Mouse (Mus musculus) layer of hippocampus, postnatal 25 days (tissue): ENCODE results near the gene Creb5. TPM values are rescaled to one million over a fixed set of nuclear protein-coding genes. Genes with fewer than 3 reads are reported as not detected.

Source experiments
- DNase-seq, 2 experiments: peaks; one replicate each; pipeline ENCODE4 v3.0.0; 2022; ENCODE audit warnings: mixed read lengths in 2 of 2, low spot score in 1 of 2; ENCODE audit errors: extremely low spot score in 1 of 2
- total RNA-seq, 2 experiments: library from RNA; stranded (reverse); gene quantifications; 2 replicates each; pipeline ENCODE4 v1.2.3; 2021

Gene Creb5
- total RNA-seq, 2 experiments from 2014 or later: 4.4 to 6.6 TPM

GRCm38 (mm10) chr6:53624455-53625276 lies 337.6 kb downstream of the Creb5 start:
- no peak for DNase-seq

GRCm38 (mm10) chr6:53626044-53626443 lies 339.0 kb downstream of the Creb5 start:
- no peak for DNase-seq

GRCm38 (mm10) chr6:53628714-53629113 lies 341.6 kb downstream of the Creb5 start:
- no peak for DNase-seq

DNA sequence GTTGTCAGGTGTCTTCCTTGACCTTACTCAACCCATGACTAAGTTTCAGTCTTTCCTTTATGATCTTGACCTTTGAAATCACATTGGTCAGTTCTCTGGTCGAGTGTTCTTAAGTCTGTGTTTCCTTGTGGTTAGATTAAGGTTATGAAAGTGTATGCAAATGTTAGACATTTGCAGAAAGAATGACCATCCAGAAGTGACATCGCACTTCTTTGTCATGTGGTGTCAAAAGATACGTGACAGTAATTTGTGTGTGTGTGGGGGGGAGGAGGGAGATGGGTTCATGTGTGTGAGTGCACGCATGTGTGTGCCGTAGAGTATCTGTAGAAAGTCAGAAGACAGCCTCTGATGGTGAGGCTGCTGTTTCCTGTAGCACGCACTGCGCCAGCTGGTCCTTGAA lies 348.4 kb downstream of the Creb5 start:
- no peak for DNase-seq

DNA sequence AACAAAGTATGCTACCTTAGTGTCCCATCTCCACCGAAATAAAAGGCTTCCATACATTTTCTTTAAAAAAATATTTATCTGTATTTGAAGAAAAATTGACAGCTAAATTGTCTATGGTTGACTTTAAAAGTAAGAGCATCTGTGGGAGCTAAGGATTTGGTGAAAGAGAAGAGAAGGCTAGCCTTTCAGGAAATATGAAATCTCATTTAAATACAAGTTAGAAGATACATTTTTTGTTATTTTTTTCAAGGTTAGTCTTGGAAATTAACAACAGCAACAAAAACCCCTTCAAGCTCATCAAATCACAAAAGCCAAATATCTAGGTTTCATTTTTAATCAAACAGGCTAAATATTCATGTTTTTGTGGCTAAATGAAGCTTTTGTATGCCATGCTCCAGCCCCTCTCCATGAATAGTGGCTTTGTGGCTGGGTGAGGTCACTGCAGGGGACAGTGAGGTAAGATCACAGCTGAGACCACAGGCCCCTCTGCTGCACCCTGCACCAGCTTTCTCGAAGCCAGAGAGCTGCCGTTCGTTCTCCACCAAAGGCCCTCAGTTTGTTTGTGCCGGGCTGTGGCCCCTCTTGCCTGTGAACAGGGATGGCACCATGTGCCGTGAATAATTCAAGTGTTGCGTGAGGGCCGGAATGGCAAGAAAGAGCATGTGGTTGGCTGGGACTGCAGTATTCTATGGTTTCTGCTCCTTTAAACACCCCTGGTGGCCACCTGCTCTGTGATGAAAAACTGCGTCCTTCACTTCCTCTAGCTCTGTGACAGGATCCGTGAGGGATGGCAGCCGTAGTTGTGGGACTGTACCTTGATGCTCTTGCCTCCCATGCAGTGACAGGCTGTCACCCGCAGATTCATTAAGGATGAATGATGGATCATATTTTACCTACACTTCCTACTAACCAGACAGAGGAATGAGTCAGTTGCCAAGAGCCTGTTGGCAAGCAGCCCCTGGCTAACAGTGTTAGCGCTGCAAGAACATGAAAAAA lies 350.6 kb downstream of the Creb5 start:
- DNase-seq: peak in 1 of 2 experiments; percentile 10

GRCm38 (mm10) chr6:53641633-53642605 lies 354.8 kb downstream of the Creb5 start:
- DNase-seq: no peak

DNA sequence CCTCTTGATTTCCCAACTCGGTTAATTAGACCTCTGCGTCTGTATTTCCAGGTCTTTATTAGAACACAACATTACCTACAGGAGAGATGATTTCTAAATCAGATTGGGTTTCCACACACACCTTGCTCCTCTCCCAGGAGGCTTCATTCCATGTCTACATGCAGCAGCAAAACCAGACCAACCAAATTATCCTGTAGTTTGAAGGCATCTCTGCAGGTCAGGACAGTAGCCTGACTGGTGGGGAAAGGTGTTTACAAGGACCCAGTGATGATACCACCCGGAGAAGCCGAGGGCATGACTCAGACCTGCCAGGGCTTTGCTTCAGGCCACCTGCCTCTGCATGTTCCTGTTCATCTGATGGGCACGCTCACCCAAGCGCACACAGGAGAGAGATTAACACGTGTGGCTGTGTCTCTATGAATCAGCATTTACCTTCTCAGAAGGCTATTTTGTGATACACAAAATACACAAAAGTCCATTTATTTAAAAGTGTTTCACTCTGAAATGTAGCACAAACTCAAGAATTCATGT lies 355.8 kb downstream of the Creb5 start:
- no peak for DNase-seq

DNA sequence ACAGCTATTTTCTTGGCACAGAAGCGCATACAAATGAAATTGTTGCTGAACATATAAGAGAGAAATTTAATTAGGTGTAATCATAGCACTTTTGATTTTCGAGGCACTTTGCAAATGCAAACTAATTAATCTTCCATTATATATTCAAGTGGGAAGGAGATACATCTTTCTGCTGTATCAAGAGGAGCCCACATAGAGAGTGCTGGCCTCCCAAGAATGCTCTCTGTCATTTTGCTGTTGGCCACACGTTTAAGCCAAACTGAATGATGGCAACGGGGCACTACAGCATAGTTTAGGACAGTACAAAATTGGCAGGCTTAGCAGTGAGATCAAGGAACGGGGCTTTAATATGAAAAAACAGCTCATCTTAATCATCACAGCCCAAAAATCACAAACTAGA lies 356.4 kb downstream of the Creb5 start:
- DNase-seq: no peak

- DNase-seq: no peak
These were observed 357.0 kb downstream of the Creb5 start for GRCm38 (mm10) chr6:53644056-53644455.

DNA sequence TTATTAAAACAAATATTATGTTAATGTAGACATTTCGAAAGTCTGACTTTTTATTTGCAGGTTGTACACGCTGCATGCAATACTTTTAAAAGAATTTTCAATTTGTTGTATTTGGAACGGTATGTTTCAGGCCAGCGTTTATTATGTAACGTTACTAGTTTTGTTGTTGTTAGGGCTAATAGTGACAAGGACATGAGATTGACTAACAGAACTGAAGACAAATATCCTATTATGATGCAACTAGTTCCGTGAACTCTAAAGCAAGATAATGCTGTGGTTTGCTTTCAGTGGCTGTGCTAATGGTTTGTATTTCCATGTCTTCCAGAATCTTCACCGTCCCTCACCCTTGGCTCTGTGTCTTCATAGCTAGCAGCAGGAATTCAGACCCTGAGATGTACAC lies 357.9 kb downstream of the Creb5 start:
- no peak for DNase-seq

- DNase-seq: no peak
These were observed 362.7 kb downstream of the Creb5 start for GRCm38 (mm10) chr6:53649782-53650181.

GRCm38 (mm10) chr6:53652691-53653090 lies 365.6 kb downstream of the Creb5 start:
- no peak for DNase-seq

- DNase-seq: no peak
These were observed 366.8 kb downstream of the Creb5 start for GRCm38 (mm10) chr6:53653706-53654360.

DNA sequence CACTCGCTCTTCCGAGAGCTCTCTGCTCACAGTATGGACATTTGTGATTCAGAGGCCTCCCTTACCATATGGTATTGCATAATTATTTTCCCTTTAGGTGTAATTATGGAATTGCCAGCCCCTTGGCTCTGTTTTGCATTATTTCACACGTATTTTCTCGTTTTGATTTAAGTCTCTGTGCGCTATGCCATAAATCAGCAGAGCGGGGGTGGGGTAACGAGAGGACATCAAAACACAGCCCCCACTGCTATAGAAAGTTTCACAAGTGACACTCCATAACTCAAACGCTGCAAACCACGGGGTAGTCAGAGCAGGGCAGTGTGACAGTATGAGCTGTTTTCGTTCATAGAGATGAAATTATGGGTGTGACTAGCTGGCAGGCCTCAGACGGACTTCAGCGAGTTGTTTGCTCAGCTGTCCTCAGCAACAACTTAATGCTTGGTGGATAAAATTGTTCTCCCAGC lies 367.3 kb downstream of the Creb5 start:
- no peak for DNase-seq

DNA sequence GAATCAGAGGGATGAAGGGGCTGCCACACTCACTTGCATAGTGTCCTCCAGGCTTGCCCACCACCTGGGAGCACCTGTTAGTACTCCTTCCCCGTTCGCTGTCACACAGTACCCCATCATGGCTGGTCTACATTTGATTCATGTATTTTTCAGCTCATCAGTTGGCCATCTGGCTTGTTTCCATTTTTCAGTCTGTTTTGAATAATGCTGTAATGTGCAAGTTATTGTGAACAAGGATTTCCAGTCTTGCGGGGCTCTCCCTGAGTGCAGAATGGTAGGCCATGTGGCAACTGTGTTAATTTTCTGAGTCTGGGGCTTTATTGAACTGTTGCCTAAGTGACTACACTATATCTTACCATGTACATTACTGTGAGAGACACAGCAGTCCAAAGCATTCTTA lies 369.4 kb downstream of the Creb5 start:
- no peak for DNase-seq

DNA sequence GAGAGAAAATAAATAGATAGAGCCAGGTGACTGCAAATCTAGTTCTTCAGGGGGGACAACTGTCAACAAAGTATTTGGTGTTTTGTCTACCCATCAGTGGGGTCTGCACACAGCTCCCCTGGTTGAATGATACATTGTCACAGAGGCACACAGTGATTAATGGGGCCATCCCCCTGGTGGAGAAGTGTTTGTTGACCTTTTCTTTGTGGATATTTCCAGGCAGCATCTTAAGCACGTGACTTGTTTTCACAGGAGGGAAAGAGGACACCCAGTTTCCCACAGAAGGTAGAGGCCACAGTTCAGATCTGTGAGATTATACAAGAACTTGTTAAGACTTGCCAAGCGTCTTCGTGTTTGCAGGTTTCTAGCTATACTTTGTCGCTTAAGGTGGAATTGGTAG lies 370.4 kb downstream of the Creb5 start:
- DNase-seq: no peak

DNA sequence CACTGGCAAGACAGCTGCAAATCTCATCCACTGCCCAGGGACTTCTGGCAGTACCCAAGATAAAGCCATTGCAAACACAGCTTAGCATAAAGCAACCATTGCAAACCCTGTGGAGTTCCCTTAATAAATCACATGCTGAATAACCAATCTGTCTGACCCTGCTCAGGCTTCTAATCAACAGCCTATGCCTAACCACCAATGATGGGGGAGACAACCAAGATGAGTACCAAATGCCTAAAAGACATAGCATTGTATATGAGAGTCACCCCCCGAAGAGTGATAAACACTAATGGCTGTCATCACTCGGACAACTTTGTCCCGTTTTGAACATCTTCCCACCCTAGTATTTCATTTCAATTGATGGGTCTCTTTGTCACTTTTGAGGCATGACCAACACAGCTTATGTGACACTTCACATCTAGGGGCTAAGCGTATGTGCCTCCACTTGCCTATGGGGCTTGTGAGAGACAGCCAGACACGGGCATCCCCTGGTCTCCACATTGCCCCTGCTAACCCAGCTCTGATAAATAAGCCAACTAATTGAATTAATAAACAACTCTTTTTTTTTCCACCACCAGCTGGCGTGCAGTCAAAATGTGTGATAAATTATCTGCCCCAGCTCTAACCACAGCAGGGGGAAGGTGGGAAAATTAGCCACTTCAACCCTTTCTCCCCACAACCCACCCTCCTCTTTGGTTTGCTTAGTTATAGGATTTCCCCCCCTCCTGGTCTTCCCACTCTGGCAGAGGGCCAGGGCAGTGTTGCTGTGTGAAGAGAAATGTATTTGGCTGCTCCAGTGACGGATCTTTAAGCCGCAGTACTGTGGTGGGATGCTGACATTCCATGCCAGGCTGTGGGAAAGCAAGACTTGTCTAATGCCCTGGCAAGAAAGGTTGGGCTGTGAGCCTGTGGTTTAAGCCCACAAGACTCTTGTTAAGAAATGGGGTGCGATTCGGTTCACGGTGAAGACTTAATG lies 376.1 kb downstream of the Creb5 start:
- no peak for DNase-seq

GRCm38 (mm10) chr6:53664759-53665158 lies 377.7 kb downstream of the Creb5 start:
- DNase-seq: no peak
